Mouse (Mus musculus): ENCODE measurements around the gene Krt14.

DNA sequence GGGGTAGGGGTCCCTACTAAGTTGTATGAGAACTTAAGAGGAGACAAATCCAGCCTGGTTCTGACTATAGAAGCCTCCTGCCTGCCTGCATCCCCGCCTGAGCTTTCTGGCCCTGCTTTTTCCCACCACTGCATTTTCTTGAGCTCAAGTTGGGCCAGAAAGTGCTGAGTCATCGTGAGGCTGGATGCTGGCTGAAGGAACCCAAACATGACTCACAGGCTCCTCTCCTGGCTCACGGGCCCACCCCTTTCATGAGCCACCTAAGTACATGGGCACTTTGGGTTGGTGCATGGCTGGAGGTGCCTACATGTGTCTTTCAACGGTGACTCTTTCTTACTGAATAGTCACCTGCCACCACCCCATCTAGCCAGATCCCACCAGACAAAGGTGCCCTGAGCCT lies 8.7 kb downstream of the Krt14 start:
- TF ChIP-seq EP300 (IDR thresholded peaks at IDR 0.05; ENCODE audit: insufficient read depth, low read depth, low read length) (no peak), CTCF (IDR thresholded peaks at IDR 0.05) (no peak)

All from heart, adult 2 months (tissue).